Mouse (Mus musculus): ENCODE results near the gene Dnajc13. TPM values are rescaled to one million over a fixed set of nuclear protein-coding genes. Genes with fewer than 3 reads are reported as not detected.

Gene Dnajc13
- polyA plus RNA-seq (2014; fragmentation: Nextera tagmentation; extraction: Ambion mirVana), result 27.6 and 32.0 TPM in 2 replicates

- DNase-seq (peak; percentile 99), ATAC-seq (ENCODE audit: low FRiP score, low TSS enrichment) (peak; percentile 97)
- Histone ChIP-seq H3K9me3 (ENCODE audit: control insufficient read depth, low read length) (no peaks in the 10 kb centered on the region), H3K27ac (replicated peaks; ENCODE audit: low read depth, low read length) (peak within 1 kb of the TSS; percentile 90), H3K27me3 (ENCODE audit: control insufficient read depth, insufficient read depth, low read length) (no peaks in the 10 kb centered on the region), H3K9ac (replicated peaks; ENCODE audit: low read length) (peak within 1 kb of the TSS; percentile 82), H3K4me1 (ENCODE audit: control insufficient read depth, insufficient read depth, low read length) (peaks cover 16% of the 10 kb centered on the region), H3K4me2 (ENCODE audit: low read length) (peak within 1 kb of the TSS; percentile 86), H3K36me3 (ENCODE audit: control insufficient read depth, insufficient read depth, low read length) (no peaks in the 10 kb centered on the region), H3K4me3 (replicated peaks; ENCODE audit: low read depth, low read length) (peak within 1 kb of the TSS; percentile 94)
- WGBS, result under 1% methylated on average over 60 of the region's 60 CpGs
These were observed at the start of gene Dnajc13 for GRCm38 (mm10) chr9:104262823-104263352. Gene Dnajc13, minus strand, starts transcription at chr9:104262930.

GRCm38 (mm10) chr9:104306734-104307133 is 44.0 kb upstream of the Dnajc13 start:
- 12% methylated on average over 6 of the region's 6 CpGs for WGBS
- Histone ChIP-seq H3K36me3 (ENCODE audit: control insufficient read depth, insufficient read depth, low read length) (no peaks in the 10 kb centered on the region), H3K9ac (replicated peaks; ENCODE audit: low read length) (no peak overlapping the region), H3K9me3 (ENCODE audit: control insufficient read depth, low read length) (no peaks in the 10 kb centered on the region), H3K4me1 (ENCODE audit: control insufficient read depth, insufficient read depth, low read length) (no peaks in the 10 kb centered on the region), H3K27me3 (ENCODE audit: control insufficient read depth, insufficient read depth, low read length) (no peaks in the 10 kb centered on the region), H3K4me2 (ENCODE audit: low read length) (no peak overlapping the region), H3K27ac (replicated peaks; ENCODE audit: low read depth, low read length) (no peak overlapping the region), H3K4me3 (replicated peaks; ENCODE audit: low read depth, low read length) (no peak overlapping the region)
- ATAC-seq (ENCODE audit: low FRiP score, low TSS enrichment) (no peak), DNase-seq (peak; percentile 86)

- WGBS, result 97% methylated on average over 6 of the region's 6 CpGs
- no peaks in the 10 kb centered on the region for H3K4me1 ChIP-seq (ENCODE audit: control insufficient read depth, insufficient read depth, low read length)
- no peaks in the 10 kb centered on the region for H3K36me3 ChIP-seq (ENCODE audit: control insufficient read depth, insufficient read depth, low read length)
- no peaks in the 10 kb centered on the region for H3K27me3 ChIP-seq (ENCODE audit: control insufficient read depth, insufficient read depth, low read length)
- DNase-seq (no peak), ATAC-seq (ENCODE audit: low FRiP score, low TSS enrichment) (no peak)
- no peak overlapping the region for H3K4me3 ChIP-seq (replicated peaks; ENCODE audit: low read depth, low read length)
- no peak overlapping the region for H3K27ac ChIP-seq (replicated peaks; ENCODE audit: low read depth, low read length)
- no peaks in the 10 kb centered on the region for H3K9me3 ChIP-seq (ENCODE audit: control insufficient read depth, low read length)
- H3K4me2 ChIP-seq (ENCODE audit: low read length), result no peak overlapping the region
- H3K9ac ChIP-seq (replicated peaks; ENCODE audit: low read length), result no peak overlapping the region
These were observed 42.8 kb upstream of the Dnajc13 start for GRCm38 (mm10) chr9:104305333-104306111.

- H3K27ac ChIP-seq (replicated peaks; ENCODE audit: low read depth, low read length), result no peak overlapping the region
- no peak overlapping the region for H3K9ac ChIP-seq (replicated peaks; ENCODE audit: low read length)
- no peaks in the 10 kb centered on the region for H3K4me1 ChIP-seq (ENCODE audit: control insufficient read depth, insufficient read depth, low read length)
- no peaks in the 10 kb centered on the region for H3K9me3 ChIP-seq (ENCODE audit: control insufficient read depth, low read length)
- WGBS, result 78% methylated on average over 10 of the region's 10 CpGs
- no peak for DNase-seq
- no peaks in the 10 kb centered on the region for H3K27me3 ChIP-seq (ENCODE audit: control insufficient read depth, insufficient read depth, low read length)
- H3K4me2 ChIP-seq (ENCODE audit: low read length), result no peak overlapping the region
- H3K4me3 ChIP-seq (replicated peaks; ENCODE audit: low read depth, low read length), result no peak overlapping the region
- no peaks in the 10 kb centered on the region for H3K36me3 ChIP-seq (ENCODE audit: control insufficient read depth, insufficient read depth, low read length)
- no peak for ATAC-seq (ENCODE audit: low FRiP score, low TSS enrichment)
These were observed 42.1 kb upstream of the Dnajc13 start for GRCm38 (mm10) chr9:104304800-104305199.

GRCm38 (mm10) chr9:104304376-104304775 is 41.6 kb upstream of the Dnajc13 start:
- no peak overlapping the region for H3K4me2 ChIP-seq (ENCODE audit: low read length)
- H3K27ac ChIP-seq (replicated peaks; ENCODE audit: low read depth, low read length), result no peak overlapping the region
- no peaks in the 10 kb centered on the region for H3K9me3 ChIP-seq (ENCODE audit: control insufficient read depth, low read length)
- no peak overlapping the region for H3K9ac ChIP-seq (replicated peaks; ENCODE audit: low read length)
- 83% methylated on average over 4 of the region's 4 CpGs for WGBS
- H3K4me3 ChIP-seq (replicated peaks; ENCODE audit: low read depth, low read length), result no peak overlapping the region
- ATAC-seq (ENCODE audit: low FRiP score, low TSS enrichment) (no peak), DNase-seq (no peak)
- no peaks in the 10 kb centered on the region for H3K27me3 ChIP-seq (ENCODE audit: control insufficient read depth, insufficient read depth, low read length)
- no peaks in the 10 kb centered on the region for H3K36me3 ChIP-seq (ENCODE audit: control insufficient read depth, insufficient read depth, low read length)
- H3K4me1 ChIP-seq (ENCODE audit: control insufficient read depth, insufficient read depth, low read length), result no peaks in the 10 kb centered on the region

GRCm38 (mm10) chr9:104300569-104300968 is 37.8 kb upstream of the Dnajc13 start:
- DNase-seq (no peak), ATAC-seq (ENCODE audit: low FRiP score, low TSS enrichment) (no peak)
- H3K36me3 ChIP-seq (ENCODE audit: control insufficient read depth, insufficient read depth, low read length), result no peaks in the 10 kb centered on the region
- no peaks in the 10 kb centered on the region for H3K9me3 ChIP-seq (ENCODE audit: control insufficient read depth, low read length)
- WGBS, result 84% methylated on average over 12 of the region's 12 CpGs
- no peak overlapping the region for H3K4me3 ChIP-seq (replicated peaks; ENCODE audit: low read depth, low read length)
- no peak overlapping the region for H3K9ac ChIP-seq (replicated peaks; ENCODE audit: low read length)
- H3K4me1 ChIP-seq (ENCODE audit: control insufficient read depth, insufficient read depth, low read length), result no peaks in the 10 kb centered on the region
- no peak overlapping the region for H3K27ac ChIP-seq (replicated peaks; ENCODE audit: low read depth, low read length)
- no peaks in the 10 kb centered on the region for H3K27me3 ChIP-seq (ENCODE audit: control insufficient read depth, insufficient read depth, low read length)
- H3K4me2 ChIP-seq (ENCODE audit: low read length), result no peak overlapping the region

- no peaks in the 10 kb centered on the region for H3K9me3 ChIP-seq (ENCODE audit: control insufficient read depth, low read length)
- H3K4me2 ChIP-seq (ENCODE audit: low read length), result no peak overlapping the region
- H3K27ac ChIP-seq (replicated peaks; ENCODE audit: low read depth, low read length), result no peak overlapping the region
- H3K36me3 ChIP-seq (ENCODE audit: control insufficient read depth, insufficient read depth, low read length), result no peaks in the 10 kb centered on the region
- 83% methylated on average over 3 of the region's 3 CpGs for WGBS
- H3K27me3 ChIP-seq (ENCODE audit: control insufficient read depth, insufficient read depth, low read length), result no peaks in the 10 kb centered on the region
- ATAC-seq (ENCODE audit: low FRiP score, low TSS enrichment) (no peak), DNase-seq (no peak)
- H3K9ac ChIP-seq (replicated peaks; ENCODE audit: low read length), result no peak overlapping the region
- H3K4me1 ChIP-seq (ENCODE audit: control insufficient read depth, insufficient read depth, low read length), result no peaks in the 10 kb centered on the region
- H3K4me3 ChIP-seq (replicated peaks; ENCODE audit: low read depth, low read length), result no peak overlapping the region
These were observed 34.3 kb upstream of the Dnajc13 start for GRCm38 (mm10) chr9:104297041-104297440.

- Histone ChIP-seq H3K4me1 (ENCODE audit: control insufficient read depth, insufficient read depth, low read length) (no peaks in the 10 kb centered on the region), H3K27me3 (ENCODE audit: control insufficient read depth, insufficient read depth, low read length) (no peaks in the 10 kb centered on the region), H3K4me2 (ENCODE audit: low read length) (no peak overlapping the region), H3K36me3 (ENCODE audit: control insufficient read depth, insufficient read depth, low read length) (no peaks in the 10 kb centered on the region), H3K9ac (replicated peaks; ENCODE audit: low read length) (no peak overlapping the region), H3K9me3 (ENCODE audit: control insufficient read depth, low read length) (no peaks in the 10 kb centered on the region), H3K27ac (replicated peaks; ENCODE audit: low read depth, low read length) (no peak overlapping the region), H3K4me3 (replicated peaks; ENCODE audit: low read depth, low read length) (no peak overlapping the region)
- DNase-seq (no peak), ATAC-seq (ENCODE audit: low FRiP score, low TSS enrichment) (no peak)
- 84% methylated on average over 6 of the region's 6 CpGs for WGBS
These were observed 22.2 kb upstream of the Dnajc13 start for GRCm38 (mm10) chr9:104284934-104285333.

- Histone ChIP-seq H3K27ac (replicated peaks; ENCODE audit: low read depth, low read length) (no peak overlapping the region), H3K27me3 (ENCODE audit: control insufficient read depth, insufficient read depth, low read length) (no peaks in the 10 kb centered on the region), H3K4me1 (ENCODE audit: control insufficient read depth, insufficient read depth, low read length) (no peaks in the 10 kb centered on the region), H3K36me3 (ENCODE audit: control insufficient read depth, insufficient read depth, low read length) (no peaks in the 10 kb centered on the region), H3K9ac (replicated peaks; ENCODE audit: low read length) (no peak overlapping the region), H3K4me2 (ENCODE audit: low read length) (no peak overlapping the region), H3K4me3 (replicated peaks; ENCODE audit: low read depth, low read length) (no peak overlapping the region), H3K9me3 (ENCODE audit: control insufficient read depth, low read length) (no peaks in the 10 kb centered on the region)
- ATAC-seq (ENCODE audit: low FRiP score, low TSS enrichment), result no peak
- WGBS, result 25% methylated on average over 8 of the region's 8 CpGs
- DNase-seq, result no peak
These were observed 19.8 kb upstream of the Dnajc13 start for GRCm38 (mm10) chr9:104282536-104282935.

Data from midbrain, embryonic 14.5 days (tissue).